Mouse (Mus musculus) bone marrow macrophage, adult 2 months (primary cell): ENCODE data around the gene Zfp652.

ENCODE experiments used
- CTCF ChIP-seq: IDR thresholded peaks from 2 replicates; pipeline ENCODE4 v1.5.1; 2012; ENCODE audit warnings: low read depth, mild to moderate bottlenecking, low read length, moderate library complexity
- POLR2A ChIP-seq: IDR thresholded peaks from 2 replicates; pipeline ENCODE4 v1.6.1; 2012; ENCODE audit warnings: mild to moderate bottlenecking, low read depth, low read length, borderline replicate concordance

DNA sequence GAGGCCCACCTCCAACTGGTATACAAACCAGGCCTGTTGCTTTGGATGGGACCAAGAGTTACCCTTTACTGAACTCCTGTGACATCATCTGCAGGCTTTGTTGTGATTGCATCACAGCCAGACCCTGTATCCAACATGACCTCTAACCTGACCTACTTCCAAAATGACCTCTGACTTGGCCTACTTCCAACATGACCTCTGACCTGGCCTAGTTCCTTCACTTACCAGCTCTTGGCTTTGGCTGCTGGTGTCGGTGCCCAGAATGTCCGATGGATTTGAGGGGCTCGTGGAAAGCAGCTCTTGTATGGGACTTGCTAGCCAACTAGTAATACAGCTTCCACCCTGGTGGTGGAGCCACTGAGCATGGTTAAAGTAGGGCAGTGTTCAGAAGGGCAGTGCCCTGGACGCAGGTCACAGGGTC lies 66.4 kb downstream of the Zfp652 start:
- TF ChIP-seq CTCF (no peak), POLR2A (no peak)
